Mouse (Mus musculus): ENCODE measurements around the gene Dand5.
A peak's percentile ranks its signal among the peaks of the same experiment; 100 is the strongest.

Gene Dand5

GRCm38 (mm10) chr8:84822723-84823122, at the start of gene Dand5:
Dand5 (minus strand) TSS chr8:84822823.
- DNase-seq (ENCODE audit: low read depth): no peak

DNA sequence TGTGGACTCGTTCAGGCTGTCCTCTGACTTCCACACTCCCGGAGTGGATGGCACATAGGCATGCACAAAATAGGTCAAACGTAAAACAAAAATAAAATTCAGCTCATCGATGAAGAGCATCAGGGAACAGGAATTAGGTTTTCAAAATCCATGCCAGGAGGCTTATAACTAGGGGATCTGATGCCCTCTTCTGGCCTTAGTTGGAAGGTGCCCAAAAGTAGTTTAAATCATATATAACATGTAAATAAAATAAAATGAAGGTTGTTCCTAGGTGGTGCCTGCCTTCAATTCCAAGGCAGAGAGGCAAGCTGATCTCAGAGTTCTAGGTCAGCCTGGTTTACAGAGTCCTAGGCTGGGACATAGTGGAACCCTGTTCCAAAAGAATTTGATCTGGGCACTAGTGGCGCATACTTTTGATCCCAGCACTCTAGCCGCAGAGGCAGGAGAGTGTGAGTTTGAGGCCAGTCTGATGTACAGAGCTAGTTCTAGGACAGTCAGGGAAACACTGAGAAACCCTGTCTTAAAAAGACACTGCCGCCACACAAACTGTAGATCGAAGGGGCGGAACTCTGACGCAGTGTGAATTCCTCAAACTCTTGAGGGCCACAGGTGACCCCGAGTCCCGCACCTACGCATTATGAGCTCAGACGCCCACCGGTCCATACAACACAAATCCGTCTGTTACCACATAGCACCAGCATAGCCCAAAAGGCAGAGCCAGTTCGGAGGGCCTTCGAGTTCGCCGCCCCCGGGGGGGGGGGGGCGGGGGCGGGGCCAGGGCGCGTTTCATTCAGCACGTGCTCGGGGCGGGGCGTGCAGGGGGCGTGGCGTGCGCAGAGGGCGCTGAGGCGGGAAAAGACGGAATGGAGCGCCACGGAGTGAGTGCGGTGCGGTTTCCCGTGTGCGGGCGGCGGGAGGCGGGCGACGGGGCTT, 49.0 kb upstream of the Dand5 start, which contains the start of gene Syce2:
Syce2 (plus strand) TSS at position 736 of the 933 bp plus-strand sequence.
- peak; percentile 90 for DNase-seq (ENCODE audit: low read depth)

DNA sequence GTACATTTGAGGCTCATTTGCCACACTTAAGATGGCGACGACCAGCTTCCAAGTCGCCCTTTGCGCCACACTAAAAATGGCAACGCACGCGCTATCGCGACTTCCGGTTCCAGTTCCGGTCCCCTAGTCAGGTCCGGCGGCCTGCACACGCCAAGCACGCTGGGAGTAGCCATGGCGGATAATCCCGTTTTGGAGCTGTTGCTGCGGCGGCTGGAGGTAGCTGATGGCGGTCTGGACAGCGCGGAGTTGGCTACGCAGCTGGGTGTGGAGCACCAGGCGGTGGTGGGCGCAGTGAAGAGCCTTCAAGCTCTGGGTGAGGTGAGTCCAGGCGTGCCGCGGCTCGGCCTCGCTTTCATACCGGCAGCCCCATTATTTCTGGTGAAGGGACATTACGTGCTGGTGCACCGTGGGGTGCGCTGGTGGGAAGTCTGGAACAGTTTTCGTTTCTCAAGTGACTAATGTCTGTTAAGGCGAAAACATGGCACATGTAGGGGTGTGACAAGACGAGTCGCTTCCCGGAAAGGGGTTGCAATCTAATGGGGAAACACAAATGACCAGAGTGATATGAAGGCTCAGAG, 34.3 kb upstream of the Dand5 start, which contains the start of gene Farsa:
Farsa (plus strand) TSS at position 126 of the 578 bp plus-strand sequence.
- peak; percentile 96 for DNase-seq (ENCODE audit: low read depth)

DNA sequence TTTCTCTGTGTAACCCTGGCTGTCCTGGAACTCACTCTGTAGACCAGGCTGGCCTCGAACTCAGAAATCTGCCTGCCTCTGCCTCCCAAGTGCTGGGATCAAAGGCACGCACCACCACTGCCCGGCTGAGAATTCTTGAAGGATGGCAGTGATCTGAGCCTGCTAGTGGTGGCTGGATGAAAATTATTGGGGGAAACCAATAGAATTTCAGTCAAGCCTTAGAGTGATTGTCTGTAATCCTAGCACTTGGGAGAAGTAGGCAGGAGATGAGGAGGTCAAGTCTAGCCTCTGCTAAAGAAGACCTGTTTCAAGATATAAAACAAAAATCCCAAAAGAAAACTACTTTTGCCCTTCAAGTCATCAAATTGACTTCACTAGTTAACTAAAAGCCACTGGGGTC, 33.8 kb upstream of the Dand5 start:
- no peak for DNase-seq (ENCODE audit: low read depth)

- DNase-seq (ENCODE audit: low read depth): peak; percentile 99
Observed at GRCm38 (mm10) chr8:84847684-84848435, 25.2 kb upstream of the Dand5 start.

- peak; percentile 100 for DNase-seq (ENCODE audit: low read depth)
Observed at GRCm38 (mm10) chr8:84846722-84847572, 24.3 kb upstream of the Dand5 start, which contains the start of gene Calr. Calr (minus strand) TSS chr8:84846934.

DNA sequence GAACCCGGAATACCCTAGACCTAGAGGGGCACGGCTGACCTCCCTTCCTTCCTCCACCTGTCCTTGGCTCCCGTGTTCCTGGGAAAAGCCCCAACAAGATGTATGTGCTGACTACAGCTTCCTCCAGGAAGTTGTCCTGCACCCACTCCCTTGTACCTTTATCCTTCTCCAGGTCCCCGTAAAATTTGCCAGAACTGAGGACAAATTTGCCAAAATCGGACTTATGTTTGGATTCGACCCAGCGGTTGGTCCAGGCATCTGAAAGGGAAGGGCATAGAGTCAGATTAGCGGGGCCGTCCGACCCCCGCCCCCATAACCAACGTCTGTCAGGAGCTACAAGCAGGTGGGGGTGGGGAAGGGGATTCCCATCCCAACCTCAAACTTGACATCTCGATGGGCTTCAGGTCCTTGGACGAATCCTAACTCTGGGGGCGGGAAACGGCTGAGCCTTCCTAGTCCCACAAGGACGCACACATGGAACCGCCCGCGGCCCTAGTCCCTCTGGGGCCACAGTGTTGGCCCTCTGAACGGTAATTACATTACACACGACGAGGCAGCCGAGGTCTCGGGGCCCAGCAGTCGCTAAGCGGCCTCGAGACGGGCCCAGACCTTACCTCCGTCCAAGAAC, 23.6 kb upstream of the Dand5 start:
- no peak for DNase-seq (ENCODE audit: low read depth)

DNA sequence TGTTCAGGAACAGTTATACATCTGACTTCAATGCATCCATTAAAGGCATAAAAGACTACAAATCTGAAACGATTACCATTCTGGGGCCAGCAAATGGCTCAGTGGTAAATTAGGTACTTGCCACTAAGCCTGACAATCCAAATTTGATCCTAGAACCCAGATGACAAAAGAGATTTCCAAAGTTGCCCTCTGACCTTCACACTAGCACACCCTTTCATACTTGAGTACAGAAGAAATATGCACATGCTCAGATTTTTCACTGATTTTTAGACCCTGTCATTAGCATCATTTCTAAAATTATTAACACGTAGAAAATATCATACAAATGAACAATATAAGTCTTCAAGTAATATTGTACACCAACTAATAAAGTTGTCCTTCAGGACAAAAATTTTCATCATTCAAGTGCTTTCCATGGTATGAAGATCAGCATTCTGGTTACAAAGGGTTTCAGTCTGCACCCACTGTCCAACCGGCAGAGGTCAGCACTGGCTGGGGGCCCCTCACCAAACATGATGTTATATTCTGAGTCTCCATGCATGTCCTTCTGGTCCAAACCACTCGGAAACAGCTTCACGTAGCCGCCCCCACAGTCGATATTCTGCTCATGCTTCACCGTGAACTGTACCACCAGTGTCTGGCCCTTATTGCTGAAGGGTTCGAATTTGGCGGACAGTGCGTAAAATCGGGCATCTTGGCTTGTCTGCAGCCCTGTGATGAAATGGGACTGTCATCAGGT, 22.9 kb upstream of the Dand5 start:
- DNase-seq (ENCODE audit: low read depth): peak; percentile 72

GRCm38 (mm10) chr8:84844397-84845070, 21.9 kb upstream of the Dand5 start:
- DNase-seq (ENCODE audit: low read depth): no peak

DNA sequence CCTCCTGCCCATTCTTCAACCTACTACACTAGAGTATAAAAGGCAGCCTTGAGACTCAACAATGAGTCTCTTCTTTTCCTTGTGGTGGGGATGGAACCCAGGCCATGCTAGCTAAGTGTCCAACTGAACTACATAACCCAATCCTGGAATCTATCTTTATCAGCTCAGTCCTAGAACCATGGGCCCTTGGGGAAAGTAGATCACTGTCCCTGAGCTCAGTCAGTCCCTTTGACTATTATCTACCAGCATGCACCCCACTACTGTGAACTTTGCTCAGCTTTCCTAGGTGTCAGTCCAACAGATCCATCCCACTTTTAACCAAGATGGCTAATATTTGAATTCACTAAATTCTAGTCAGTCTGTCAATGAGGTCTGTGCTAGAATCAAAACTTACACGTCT, 18.9 kb upstream of the Dand5 start:
- no peak for DNase-seq (ENCODE audit: low read depth)

DNA sequence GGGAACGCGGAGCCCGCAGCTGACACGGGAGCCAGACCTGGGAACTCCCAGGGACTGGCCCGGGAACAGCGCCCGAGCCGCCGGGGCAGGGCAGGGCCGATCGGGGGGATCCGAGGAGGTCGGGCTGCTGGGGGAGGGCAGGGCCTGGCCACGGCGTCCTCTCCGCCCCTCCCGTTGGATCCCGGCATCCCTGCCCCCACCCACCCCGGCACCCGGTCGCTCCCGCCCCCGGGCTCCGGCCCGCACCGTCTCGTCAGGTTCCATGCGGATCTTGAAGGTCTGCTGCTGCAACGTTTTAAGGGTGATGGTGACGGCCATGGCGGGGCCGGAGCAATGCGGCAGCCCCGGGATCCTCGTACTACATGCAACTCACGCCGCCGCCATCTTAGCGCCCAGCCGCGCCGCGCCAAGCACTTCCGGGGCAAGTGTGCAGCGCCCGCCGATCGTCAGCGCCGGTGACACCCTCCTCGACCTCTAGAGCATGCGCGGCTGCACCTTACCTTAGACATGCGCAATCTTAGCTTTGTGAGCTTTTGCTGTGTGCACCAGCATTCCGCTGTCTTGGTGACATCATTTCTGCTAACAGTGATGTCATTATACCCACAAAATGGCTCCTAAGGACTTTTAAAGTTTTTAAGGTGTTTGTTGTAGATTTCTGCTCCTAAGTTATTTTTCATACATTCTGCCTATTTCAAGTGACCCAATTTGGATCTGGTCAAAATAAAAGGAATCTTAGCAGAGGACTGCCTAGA, 17.8 kb upstream of the Dand5 start, which contains the start of gene Rad23a:
Rad23a (minus strand) TSS at position 418 of the 752 bp plus-strand sequence.
- DNase-seq (ENCODE audit: low read depth): peak; percentile 98

DNA sequence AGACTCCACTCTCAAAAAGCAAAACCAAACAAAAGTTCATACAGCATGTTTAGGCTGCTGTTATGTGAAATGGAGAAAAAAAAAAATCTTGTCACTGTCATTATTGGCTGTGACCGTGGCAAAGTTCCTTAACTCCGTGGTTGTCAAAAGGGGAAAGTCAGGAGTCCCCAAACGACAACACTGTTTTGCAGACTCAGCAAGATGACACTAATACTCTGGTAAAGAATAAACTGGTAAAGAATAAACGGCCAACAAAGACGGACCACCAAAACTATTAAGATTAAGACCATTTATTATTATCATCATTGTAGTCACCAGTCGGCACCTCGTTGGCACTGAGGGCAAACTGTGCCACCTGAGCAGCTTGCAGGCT, 17.2 kb upstream of the Dand5 start:
- no peak for DNase-seq (ENCODE audit: low read depth)

- no peak for DNase-seq (ENCODE audit: low read depth)
Observed at GRCm38 (mm10) chr8:84839411-84839810, 16.8 kb upstream of the Dand5 start.

DNA sequence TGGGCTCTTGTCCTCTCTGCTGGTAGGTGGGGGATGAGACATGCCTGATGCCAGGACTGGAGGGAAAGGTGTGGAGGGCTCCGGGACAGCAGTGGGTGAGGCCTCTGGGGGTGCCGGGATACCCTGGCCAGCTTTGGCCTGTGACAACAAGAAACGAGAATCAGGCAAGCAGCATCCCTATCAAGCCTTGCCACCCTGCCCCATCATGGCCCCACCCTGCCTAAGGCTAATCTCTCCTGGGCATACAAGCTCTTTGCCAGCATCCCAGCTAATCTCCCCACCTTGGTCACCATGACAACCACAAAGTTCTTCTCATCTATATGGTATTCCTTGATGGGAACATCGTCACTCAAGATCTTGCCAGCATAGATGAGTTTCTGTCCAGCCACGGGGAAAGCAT, 15.9 kb upstream of the Dand5 start:
- DNase-seq (ENCODE audit: low read depth): no peak

DNA sequence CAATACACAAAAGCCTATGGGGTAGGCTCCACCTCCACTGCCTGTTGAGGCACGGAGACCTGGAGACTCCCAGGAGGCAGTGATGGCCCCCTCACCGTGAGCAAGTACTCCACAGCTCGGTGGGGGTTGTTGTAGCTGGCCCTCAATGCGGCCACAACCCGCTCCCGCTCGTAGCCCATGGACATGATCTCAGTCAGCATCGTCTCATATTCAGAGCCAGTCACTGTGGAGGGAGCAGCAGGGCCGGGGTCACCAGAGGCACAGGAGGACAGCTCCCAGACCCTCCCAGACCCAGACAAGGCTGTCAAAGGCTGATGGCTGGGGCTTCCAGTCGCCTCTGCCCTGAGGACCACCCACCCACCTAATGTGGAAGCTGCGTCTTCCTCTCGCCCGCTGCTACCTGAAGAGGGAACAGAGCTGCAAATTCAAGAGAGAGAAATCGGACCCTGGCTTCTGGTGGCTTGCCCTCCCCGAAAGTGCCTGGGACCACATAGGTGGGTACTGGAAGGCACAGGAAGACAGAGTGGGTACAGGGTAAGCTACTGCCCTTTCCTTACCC, 15.4 kb upstream of the Dand5 start:
- DNase-seq (ENCODE audit: low read depth): no peak

GRCm38 (mm10) chr8:84837149-84837911, 14.7 kb upstream of the Dand5 start:
- DNase-seq (ENCODE audit: low read depth): peak; percentile 59
